Mouse (Mus musculus) embryonic facial prominence, embryonic 13.5 days (tissue): Measurements from ENCODE around the gene Sppl2c. TPM values are rescaled to one million over a fixed set of nuclear protein-coding genes. Genes with fewer than 3 reads are reported as not detected.
A peak's percentile ranks its signal among the peaks of the same experiment; 100 is the strongest.
"Not testable (repeated sequence)": the region's sequence is repeated elsewhere in the genome, so short reads cannot be mapped to it uniquely, and the experiment has no call there.

ENCODE experiments used
- ATAC-seq: fragments of 200-750 bp; cut with Nextera tagmentation; 2 replicates; pipeline ENCODE4 v1.8.0; 2017; ENCODE audit warnings: low read depth; ENCODE audit not compliant: insufficient number of reproducible peaks, insufficient read depth, low FRiP score, low TSS enrichment
- H3K27ac ChIP-seq: fragments of 300-500 bp; sonication (generic); 2 replicates; pipeline ENCODE4 v1.5.1; 2015; ENCODE audit warnings: moderate library complexity, mild to moderate bottlenecking, inconsistent platforms
- H3K27me3 ChIP-seq: fragments of 300-500 bp; sonication (generic); 2 replicates; pipeline ENCODE4 v1.6.1; 2015; ENCODE audit warnings: mild to moderate bottlenecking, inconsistent platforms
- H3K36me3 ChIP-seq: fragments of 300-500 bp; sonication (generic); 2 replicates; pipeline ENCODE4 v1.6.1; 2015; ENCODE audit warnings: mild to moderate bottlenecking, inconsistent platforms
- H3K4me1 ChIP-seq: fragments of 300-500 bp; sonication (generic); 2 replicates; pipeline ENCODE4 v1.6.1; 2015; ENCODE audit warnings: inconsistent platforms
- H3K4me2 ChIP-seq: fragments of 300-500 bp; sonication (generic); 2 replicates; pipeline ENCODE4 v1.6.1; 2015; ENCODE audit warnings: moderate library complexity, mild to moderate bottlenecking, inconsistent platforms
- H3K4me3 ChIP-seq: fragments of 300-500 bp; sonication (generic); 2 replicates; pipeline ENCODE4 v1.5.1; 2015; ENCODE audit warnings: mild to moderate bottlenecking, inconsistent platforms
- H3K9ac ChIP-seq: fragments of 300-500 bp; sonication (generic); 2 replicates; pipeline ENCODE4 v1.6.1; 2015; ENCODE audit warnings: mild to moderate bottlenecking, inconsistent platforms
- H3K9me3 ChIP-seq: fragments of 300-500 bp; sonication (generic); 2 replicates; pipeline ENCODE4 v1.6.1; 2016; ENCODE audit warnings: inconsistent platforms
- WGBS: fragments of 180-500 bp; shearing (Covaris S2); methylation state at CpG from one replicate; pipeline ENCODE4 v1.1.7; 2015; ENCODE audit warnings: mixed read lengths; 5-methylcytosine and 5-hydroxymethylcytosine counted together
- polyA plus RNA-seq: library from polyadenylated mRNA; unstranded; fragments of >200 nt; fragmentation: Nextera tagmentation; extraction: Ambion mirVana; gene quantifications from 2 replicates; pipeline ENCODE4 v1.2.1, GENCODE M21; 2015

Sppl2c gene
- polyA plus RNA-seq, 1 experiment from 2014 or later, result not detected

DNA sequence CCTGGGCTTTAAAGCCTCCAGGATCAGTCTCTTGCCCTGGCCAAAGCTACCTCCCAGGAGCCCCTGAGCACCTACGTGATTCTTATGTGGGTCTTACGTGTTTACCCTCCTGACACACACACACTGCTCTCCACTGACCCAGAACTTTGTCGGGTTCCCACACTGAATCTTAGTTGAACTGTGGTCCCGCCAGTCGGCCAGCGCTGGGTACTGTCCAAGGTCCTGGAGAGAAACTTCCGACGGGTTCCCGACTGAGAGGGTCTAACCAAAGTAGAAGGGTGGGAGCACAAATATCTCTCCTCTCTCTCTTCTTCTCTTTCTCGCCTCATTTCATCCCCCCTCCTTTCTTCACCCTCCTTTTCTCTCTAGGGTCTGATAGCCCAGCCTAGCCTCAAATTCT is 11.7 kb downstream of the Sppl2c start:
- ATAC-seq, result no peak
- Histone ChIP-seq H3K36me3 (no peaks in the 10 kb centered on the region), H3K4me2 (no peak overlapping the region), H3K27ac (no peak overlapping the region), H3K4me3 (no peak overlapping the region), H3K9ac (no peak overlapping the region), H3K4me1 (no peaks in the 10 kb centered on the region), H3K27me3 (peaks cover 23% of the 10 kb centered on the region), H3K9me3 (peaks cover 2% of the 10 kb centered on the region; the same call in 1 of the 2 replicates)
- WGBS, result 6% methylated on average over 10 of the region's 10 CpGs

DNA sequence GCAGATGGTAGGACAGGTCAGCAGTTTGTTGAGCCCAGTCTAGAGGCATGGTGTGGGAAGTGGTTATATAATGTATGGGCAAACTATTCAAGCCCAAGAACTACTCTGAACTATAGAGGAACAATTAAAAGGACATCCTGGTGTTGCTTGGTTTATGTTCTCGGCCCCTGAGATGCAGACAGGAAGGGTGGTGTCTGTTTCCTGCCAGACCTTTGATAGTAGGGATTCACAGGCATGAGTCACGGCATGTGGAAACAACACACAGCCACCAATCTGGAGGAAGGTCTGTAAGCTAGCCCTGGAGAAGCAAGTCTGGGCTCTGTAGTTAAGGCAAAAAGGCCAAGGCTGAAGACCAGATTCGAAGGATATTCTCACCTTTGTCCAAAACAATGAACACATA is 17.1 kb downstream of the Sppl2c start:
- Histone ChIP-seq H3K27ac (no peak overlapping the region), H3K36me3 (no peaks in the 10 kb centered on the region), H3K4me2 (no peak overlapping the region), H3K4me1 (no peaks in the 10 kb centered on the region), H3K4me3 (no peak overlapping the region), H3K9ac (no peak overlapping the region), H3K9me3 (peaks cover 2% of the 10 kb centered on the region; the same call in 1 of the 2 replicates), H3K27me3 (peaks cover 5% of the 10 kb centered on the region; the same call in 1 of the 2 replicates)
- 71% methylated on average over 3 of the region's 3 CpGs for WGBS
- no peak for ATAC-seq

DNA sequence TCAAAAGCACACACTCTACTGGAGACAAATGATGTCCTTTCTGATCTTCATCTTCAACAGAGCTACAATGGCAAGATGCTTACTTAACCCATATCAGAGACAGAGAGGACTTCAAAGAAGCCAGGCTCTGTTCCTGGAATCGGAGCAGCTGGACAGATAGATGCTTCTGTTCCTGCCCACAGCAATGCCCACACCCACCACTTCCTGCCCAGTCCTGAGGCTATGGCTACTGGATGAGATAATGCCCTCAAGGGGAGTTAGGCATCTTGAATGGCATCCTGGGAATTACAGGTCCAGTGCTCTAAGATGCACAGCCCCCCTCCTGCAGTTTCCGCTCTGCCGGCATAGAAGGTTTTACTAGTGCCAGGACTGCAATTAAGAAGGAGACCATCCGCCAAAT is 20.4 kb downstream of the Sppl2c start:
- H3K36me3 ChIP-seq, result no peaks in the 10 kb centered on the region
- no peaks in the 10 kb centered on the region for H3K4me1 ChIP-seq
- peaks cover 2% of the 10 kb centered on the region; the same call in 1 of the 2 replicates for H3K9me3 ChIP-seq
- no peak overlapping the region for H3K4me3 ChIP-seq
- H3K4me2 ChIP-seq, result no peak overlapping the region
- WGBS, result 84% methylated on average over 4 of the region's 4 CpGs
- no peak for ATAC-seq
- H3K27me3 ChIP-seq, result no peaks in the 10 kb centered on the region
- H3K9ac ChIP-seq, result no peak overlapping the region
- H3K27ac ChIP-seq, result no peak overlapping the region

DNA sequence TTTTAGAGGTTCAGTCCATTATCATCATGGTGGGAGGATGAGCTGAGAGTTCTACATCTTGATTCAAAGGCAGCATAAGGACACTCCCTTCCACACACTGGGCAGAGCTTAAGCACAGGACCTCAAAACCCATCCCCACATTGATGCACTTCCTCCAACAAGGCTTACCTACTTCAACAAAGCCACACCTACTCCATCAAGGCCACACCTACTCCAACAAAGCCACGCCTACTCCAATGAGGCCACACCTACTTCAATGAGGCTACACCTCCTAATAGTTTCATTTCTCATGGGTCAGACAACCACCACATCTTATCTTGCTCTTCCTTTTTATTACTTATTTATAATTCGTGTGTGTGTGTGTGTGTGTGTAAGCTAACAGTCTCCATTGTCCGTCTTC is 22.9 kb downstream of the Sppl2c start:
- no peaks in the 10 kb centered on the region for H3K36me3 ChIP-seq
- H3K27me3 ChIP-seq, result no peaks in the 10 kb centered on the region
- no peak overlapping the region for H3K9ac ChIP-seq
- H3K4me3 ChIP-seq, result no peak overlapping the region
- ATAC-seq, result no peak
- H3K27ac ChIP-seq, result no peak overlapping the region
- 73% methylated on average over 3 of the region's 3 CpGs for WGBS
- no peak overlapping the region for H3K4me2 ChIP-seq
- H3K4me1 ChIP-seq, result no peaks in the 10 kb centered on the region
- no peaks in the 10 kb centered on the region for H3K9me3 ChIP-seq

DNA sequence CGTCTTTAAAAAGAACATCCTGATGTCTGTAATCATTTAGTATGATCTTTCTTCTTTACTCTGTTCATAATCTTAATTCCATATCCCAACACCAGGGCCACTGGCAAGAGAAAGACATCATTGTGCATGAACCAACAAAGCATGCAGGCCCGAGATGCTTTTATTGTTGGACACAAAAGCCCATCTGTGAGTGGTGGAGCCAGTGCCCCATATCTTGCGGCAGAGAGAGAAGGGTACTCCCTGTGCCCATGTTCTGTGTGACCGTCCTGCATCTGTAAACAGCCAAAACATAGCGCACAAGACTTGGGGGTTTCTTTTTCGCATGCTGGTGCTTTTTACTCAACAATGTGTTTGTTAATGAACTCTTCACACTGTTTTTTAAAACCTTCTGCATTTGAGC is 25.1 kb downstream of the Sppl2c start:
- H3K9me3 ChIP-seq, result no peaks in the 10 kb centered on the region

DNA sequence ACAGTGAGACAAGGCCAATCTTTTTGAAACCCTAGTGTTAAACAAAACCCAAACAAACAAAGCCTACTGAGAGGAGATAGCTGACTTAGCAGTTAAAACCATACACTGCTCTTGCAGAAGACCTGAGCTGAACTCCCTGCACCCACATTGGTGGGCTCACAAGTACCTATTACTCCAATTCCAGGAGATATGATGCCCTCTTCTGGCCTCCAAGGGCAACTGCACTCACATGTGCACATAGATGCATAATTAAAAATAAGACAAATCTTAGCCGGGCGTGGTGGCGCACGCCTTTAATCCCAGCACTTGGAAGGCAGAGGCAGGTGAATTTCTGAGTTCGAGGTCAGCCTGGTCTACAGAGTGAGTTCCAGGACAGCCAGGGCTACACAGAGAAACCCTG is 28.0 kb downstream of the Sppl2c start:
- H3K27me3 ChIP-seq, H3K4me1 ChIP-seq, H3K36me3 ChIP-seq, H3K4me2 ChIP-seq, H3K9me3 ChIP-seq, H3K4me3 ChIP-seq, ATAC-seq, H3K9ac ChIP-seq, H3K27ac ChIP-seq: not testable (repeated sequence)
- 93% methylated on average over 5 of the region's 5 CpGs for WGBS

More for the DNA sequence above, 25.1 kb downstream of the Sppl2c start:
- no peaks in the 10 kb centered on the region; the same call in 1 of the 2 replicates for H3K4me1 ChIP-seq
- no peak overlapping the region for H3K9ac ChIP-seq
- no peak overlapping the region for H3K27ac ChIP-seq
- H3K4me3 ChIP-seq, result no peak overlapping the region
- ATAC-seq, result no peak
- H3K36me3 ChIP-seq, result no peaks in the 10 kb centered on the region
- H3K27me3 ChIP-seq, result no peaks in the 10 kb centered on the region
- WGBS, result 84% methylated on average over 6 of the region's 6 CpGs
- no peak overlapping the region for H3K4me2 ChIP-seq

DNA sequence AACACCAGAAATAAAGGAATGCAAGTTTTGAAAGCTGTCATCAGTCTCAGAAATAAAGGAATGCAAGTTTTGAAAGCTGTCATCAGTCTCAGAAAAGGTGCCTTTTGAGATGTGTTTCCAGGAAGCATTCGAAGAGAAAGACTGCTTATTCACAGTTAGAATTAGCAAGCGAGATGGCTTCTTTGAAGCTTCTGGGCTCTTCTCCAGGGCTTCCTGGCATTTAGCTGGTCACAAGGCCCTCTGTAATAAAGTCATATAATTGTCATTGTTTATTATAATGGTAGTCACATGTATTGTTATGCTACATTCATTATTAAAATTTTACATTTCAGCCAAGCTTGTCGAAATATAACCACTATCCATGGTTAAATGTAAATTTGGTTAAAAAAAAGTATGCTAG is 31.9 kb downstream of the Sppl2c start:
- H3K27ac ChIP-seq, result no peak overlapping the region
- no peak for ATAC-seq
- no peak overlapping the region for H3K4me3 ChIP-seq
- H3K4me2 ChIP-seq, result no peak overlapping the region
- no peak overlapping the region for H3K9ac ChIP-seq
- H3K27me3 ChIP-seq, result no peaks in the 10 kb centered on the region
- H3K9me3 ChIP-seq, result no peaks in the 10 kb centered on the region
- no peaks in the 10 kb centered on the region for H3K36me3 ChIP-seq
- 63% methylated on average over 3 of the region's 3 CpGs for WGBS
- no peaks in the 10 kb centered on the region; the same call in 1 of the 2 replicates for H3K4me1 ChIP-seq

DNA sequence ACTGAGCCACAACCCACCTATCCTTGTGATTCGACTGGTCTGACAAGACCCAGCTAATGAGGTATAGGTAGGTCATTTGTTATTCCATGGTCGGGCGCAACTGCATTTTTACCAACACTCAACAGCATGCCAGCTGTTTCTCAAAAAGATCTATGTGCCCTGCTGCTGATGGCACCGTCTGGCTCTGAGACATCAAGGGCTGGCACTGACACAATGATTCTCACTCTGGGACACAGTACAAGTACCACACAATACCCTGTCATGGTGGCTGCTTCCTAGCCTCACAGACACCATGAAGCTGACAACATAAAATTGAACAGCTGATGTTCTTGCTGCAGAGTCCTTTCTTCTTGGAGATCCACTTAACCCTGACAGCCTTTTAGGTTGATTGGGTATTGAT is 34.2 kb downstream of the Sppl2c start:
- WGBS, result 89% methylated on average over 4 of the region's 4 CpGs
- Histone ChIP-seq H3K27me3 (no peaks in the 10 kb centered on the region), H3K9ac (no peak overlapping the region), H3K27ac (no peak overlapping the region), H3K36me3 (no peaks in the 10 kb centered on the region), H3K4me2 (no peak overlapping the region), H3K4me1 (no peaks in the 10 kb centered on the region), H3K9me3 (no peaks in the 10 kb centered on the region), H3K4me3 (no peak overlapping the region)
- no peak for ATAC-seq

DNA sequence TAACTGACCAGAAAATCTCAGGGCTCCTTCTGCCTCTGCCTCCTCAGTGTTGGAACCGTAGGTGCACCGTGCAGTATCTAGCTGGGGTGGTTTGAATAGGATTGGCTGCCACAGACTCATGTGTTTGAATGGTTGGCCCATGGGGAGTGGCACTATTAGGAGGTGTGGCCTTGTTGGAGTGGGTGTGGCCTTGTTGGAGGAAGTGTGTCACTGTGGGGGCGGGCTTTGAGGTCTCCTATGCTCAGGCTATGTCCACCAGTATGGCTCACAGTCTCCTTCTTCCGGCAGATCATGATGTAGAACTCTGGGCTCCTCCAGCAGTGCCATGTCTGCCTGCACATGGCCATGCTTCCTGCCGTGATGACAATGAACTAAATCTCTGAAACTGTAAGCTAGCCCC is 35.6 kb downstream of the Sppl2c start:
- 74% methylated on average over 5 of the region's 5 CpGs for WGBS
- no peaks in the 10 kb centered on the region for H3K27me3 ChIP-seq
- no peaks in the 10 kb centered on the region for H3K9me3 ChIP-seq
- ATAC-seq, result no peak
- H3K4me2 ChIP-seq, result no peak overlapping the region
- H3K36me3 ChIP-seq, result no peaks in the 10 kb centered on the region
- H3K9ac ChIP-seq, result no peak overlapping the region
- no peak overlapping the region for H3K4me3 ChIP-seq
- no peak overlapping the region for H3K27ac ChIP-seq
- no peaks in the 10 kb centered on the region for H3K4me1 ChIP-seq

DNA sequence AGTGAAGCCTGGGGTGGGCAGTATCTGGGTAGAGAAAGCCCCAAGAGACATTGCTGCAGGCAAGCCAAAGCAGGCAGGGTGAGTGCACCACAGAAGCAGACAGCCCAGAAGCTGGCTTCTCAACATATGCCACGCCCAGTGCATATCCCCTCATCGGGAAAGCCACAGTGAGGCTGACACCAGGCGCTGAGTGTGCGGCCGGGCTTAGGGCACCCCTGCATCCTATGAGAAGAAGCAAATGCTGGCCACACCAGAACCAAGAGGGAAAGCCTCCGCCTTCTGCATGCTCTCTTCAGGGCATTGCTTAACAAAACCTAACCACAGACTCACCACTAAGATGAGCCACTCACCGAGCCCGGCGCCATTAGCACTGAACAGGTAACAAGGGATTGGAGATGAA is 37.2 kb downstream of the Sppl2c start:
- no peak overlapping the region for H3K27ac ChIP-seq
- no peaks in the 10 kb centered on the region for H3K27me3 ChIP-seq
- no peak overlapping the region for H3K4me2 ChIP-seq
- no peaks in the 10 kb centered on the region for H3K36me3 ChIP-seq
- WGBS, result 80% methylated on average over 9 of the region's 9 CpGs
- no peak for ATAC-seq
- H3K9ac ChIP-seq, result no peak overlapping the region
- no peaks in the 10 kb centered on the region for H3K9me3 ChIP-seq
- no peak overlapping the region for H3K4me3 ChIP-seq
- no peaks in the 10 kb centered on the region for H3K4me1 ChIP-seq

DNA sequence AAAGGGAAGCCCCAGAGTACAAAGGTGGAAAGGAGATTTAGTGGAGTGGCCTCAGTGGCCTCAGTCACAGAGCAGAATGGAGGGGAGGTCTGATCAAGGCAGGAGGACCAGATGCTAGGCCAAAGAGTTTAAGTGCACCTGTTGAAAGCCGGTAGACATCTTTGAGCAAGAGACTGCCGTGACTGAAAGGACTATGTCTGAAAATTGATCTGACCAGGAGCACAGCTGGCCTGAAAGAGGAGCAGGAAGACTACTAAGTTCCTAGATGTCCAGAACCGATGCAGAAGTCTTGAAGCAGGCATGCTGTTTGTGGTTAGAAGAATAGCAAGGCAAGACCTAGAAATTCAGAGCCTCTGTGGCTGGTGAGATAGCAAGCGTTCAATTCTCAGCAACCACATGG is 43.3 kb downstream of the Sppl2c start:
- Histone ChIP-seq H3K36me3 (no peaks in the 10 kb centered on the region), H3K4me1 (peaks cover 33% of the 10 kb centered on the region), H3K9ac (no peak overlapping the region), H3K27me3 (peaks cover 39% of the 10 kb centered on the region), H3K4me3 (no peak overlapping the region), H3K27ac (no peak overlapping the region), H3K9me3 (no peaks in the 10 kb centered on the region), H3K4me2 (no peak overlapping the region)
- no peak for ATAC-seq
- WGBS, result 61% methylated on average over 4 of the region's 4 CpGs

DNA sequence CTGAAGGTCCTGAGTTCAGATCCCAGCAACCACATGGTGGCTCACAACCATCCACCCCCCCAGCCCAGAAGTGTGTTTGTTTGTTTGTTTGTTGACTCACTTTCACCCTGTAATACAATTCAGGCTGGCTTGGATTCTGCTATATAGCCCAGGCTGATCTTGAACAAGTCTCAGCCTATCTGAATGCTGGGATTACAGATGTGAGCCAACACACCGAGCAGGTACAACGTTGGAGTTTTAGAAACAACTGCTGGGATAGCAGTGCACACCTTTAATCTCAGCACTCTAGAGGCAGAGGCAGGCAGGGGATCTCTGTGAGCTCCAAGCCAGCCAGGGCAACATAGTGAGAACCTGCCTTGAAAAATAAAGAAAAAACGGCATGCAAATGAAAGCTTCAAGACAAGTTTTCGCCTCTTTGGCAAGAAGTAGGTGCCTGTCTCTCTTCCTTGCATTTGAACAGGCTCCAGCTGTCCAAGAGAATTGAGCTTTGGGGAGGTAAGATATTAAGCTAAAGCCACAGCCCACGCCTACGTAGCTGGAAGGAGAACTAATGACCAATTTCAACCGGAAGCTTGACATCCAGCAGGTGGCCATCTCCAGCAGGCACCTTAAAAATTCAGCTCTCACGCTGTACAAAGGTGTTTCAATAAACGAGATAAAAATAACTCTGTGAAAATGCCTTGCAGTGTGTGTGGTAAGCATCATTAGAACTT is 44.1 kb downstream of the Sppl2c start:
- no peak overlapping the region for H3K9ac ChIP-seq
- WGBS, result 9% methylated on average over 9 of the region's 9 CpGs
- H3K4me2 ChIP-seq, result peak overlapping the region; percentile 100
- peak overlapping the region; percentile 61 for H3K4me3 ChIP-seq
- H3K36me3 ChIP-seq, result no peaks in the 10 kb centered on the region
- ATAC-seq, result no peak
- no peak overlapping the region for H3K27ac ChIP-seq
- peaks cover 36% of the 10 kb centered on the region for H3K4me1 ChIP-seq
- no peaks in the 10 kb centered on the region for H3K9me3 ChIP-seq
- H3K27me3 ChIP-seq, result peaks cover 48% of the 10 kb centered on the region
